Comparison of ENCODE assay signal across 8 mouse cellular contexts in genomic region chr19:42268337-42268736, GRCm38 (mm10). TPM values are rescaled to one million over a fixed set of nuclear protein-coding genes. Genes with fewer than 3 reads are reported as not detected.
A peak's percentile ranks its signal among the peaks of the same experiment; 100 is the strongest.
DNase-seq lines count a peak whose midpoint lies in the region; ATAC-seq and TF ChIP-seq lines count a peak whose summit lies in the region.

No protein-coding gene starts in this region.

- H3K27me3 ChIP-seq in E14TG2a.4 (ENCODE audit: insufficient read depth, low read length) = peaks cover 45% of the 10 kb centered on the region
- peaks cover 27% of the 10 kb centered on the region for H3K27me3 ChIP-seq in forebrain, embryonic 13.5 days
- H3K27me3 ChIP-seq in midbrain, embryonic 12.5 days = peaks cover 40% of the 10 kb centered on the region
- no peaks in the 10 kb centered on the region for H3K27me3 ChIP-seq in thymus, adult 2 months (ENCODE audit: control insufficient read depth, insufficient read depth, low read length)

- WGBS in forebrain, embryonic 13.5 days = 2% methylated on average over 19 of the region's 19 CpGs
- 2% methylated on average over 19 of the region's 19 CpGs for WGBS in midbrain, embryonic 12.5 days
- 8% methylated on average over 18 of the region's 19 CpGs for WGBS in thymus, adult 2 months

- TF ChIP-seq CTCF in E14TG2a.4 (conservative IDR thresholded peaks at IDR 0.05; ENCODE audit: low read length) = no peak
- TF ChIP-seq CTCF in thymus, adult 2 months (IDR thresholded peaks at IDR 0.05; ENCODE audit: borderline replicate concordance, control insufficient read depth, extremely low read depth, insufficient read depth, low read length, poor library complexity) = no peak

- peak; percentile 60 to 80 for DNase-seq in adrenal gland, adult (ENCODE audit: inconsistent age in 2 of 2, low spot score in 1 of 2)
- peak; percentile 55 for DNase-seq in kidney, adult 18-20 months
- no peak for DNase-seq in thymus, adult 2 months
- no peak for DNase-seq in left cerebral cortex, adult 9 months (ENCODE audit: low spot score in 2 of 2)
- DNase-seq in thymus, postnatal 36 days = no peak

- H3K4me2 ChIP-seq in forebrain, embryonic 13.5 days = peak overlapping the region; percentile 54
- H3K4me2 ChIP-seq in midbrain, embryonic 12.5 days (replicated peaks) = peak overlapping the region; percentile 55

- no peaks in the 10 kb centered on the region for H3K36me3 ChIP-seq in E14TG2a.4 (ENCODE audit: insufficient read depth, low read length)
- H3K36me3 ChIP-seq in forebrain, embryonic 13.5 days (ENCODE audit: poor library complexity, severe bottlenecking) = no peaks in the 10 kb centered on the region
- peaks cover 6% of the 10 kb centered on the region; the same call in 1 of the 2 replicates for H3K36me3 ChIP-seq in midbrain, embryonic 12.5 days
- H3K36me3 ChIP-seq in thymus, adult 2 months (ENCODE audit: control insufficient read depth, insufficient read depth, low read length) = no peaks in the 10 kb centered on the region

- H3K4me1 ChIP-seq in E14TG2a.4 (replicated peaks; ENCODE audit: low read depth, low read length) = peaks cover 40% of the 10 kb centered on the region
- peaks cover 10% of the 10 kb centered on the region; the same call in 1 of the 2 replicates for H3K4me1 ChIP-seq in forebrain, embryonic 13.5 days
- H3K4me1 ChIP-seq in midbrain, embryonic 12.5 days = peaks cover 6% of the 10 kb centered on the region
- H3K4me1 ChIP-seq in thymus, adult 2 months (replicated peaks; ENCODE audit: control insufficient read depth, insufficient read depth, low read length) = no peaks in the 10 kb centered on the region

- H3K4me3 ChIP-seq in E14TG2a.4 (replicated peaks; ENCODE audit: low read length) = peak overlapping the region; percentile 67
- H3K4me3 ChIP-seq in forebrain, embryonic 13.5 days = peak overlapping the region; percentile 19
- H3K4me3 ChIP-seq in midbrain, embryonic 12.5 days = peak overlapping the region; percentile 29
- no peak overlapping the region for H3K4me3 ChIP-seq in thymus, adult 2 months (ENCODE audit: control insufficient read depth, insufficient read depth, low read length)

- H3K9me3 ChIP-seq in E14TG2a.4 (ENCODE audit: low read length) = no peaks in the 10 kb centered on the region
- H3K9me3 ChIP-seq in forebrain, embryonic 13.5 days (replicated peaks) = no peaks in the 10 kb centered on the region
- H3K9me3 ChIP-seq in midbrain, embryonic 12.5 days = no peaks in the 10 kb centered on the region

- no peak for TF ChIP-seq POLR2A in thymus, adult 2 months (IDR thresholded peaks at IDR 0.05; ENCODE audit: control insufficient read depth, extremely low read depth, insufficient read depth, low read length, poor library complexity)

- H3K9ac ChIP-seq in forebrain, embryonic 13.5 days = peak overlapping the region; percentile 45
- H3K9ac ChIP-seq in midbrain, embryonic 12.5 days (replicated peaks) = peak overlapping the region; percentile 24; the same call in 1 of the 2 replicates

- H3K27ac ChIP-seq in forebrain, embryonic 13.5 days = no peak overlapping the region
- H3K27ac ChIP-seq in midbrain, embryonic 12.5 days (replicated peaks) = no peak overlapping the region
- H3K27ac ChIP-seq in thymus, adult 2 months (ENCODE audit: control insufficient read depth, insufficient read depth, low read length) = no peak overlapping the region

- ATAC-seq in forebrain, embryonic 13.5 days = peak; percentile 70; the same call in 1 of the 2 replicates
- no peak for ATAC-seq in midbrain, embryonic 12.5 days (ENCODE audit: low FRiP score, low read depth)

RNA-seq across cellular contexts. Expression of gene Golga7b, which starts 21.0 kb away (rescaled TPM):
- 12.9 and 14.9 TPM in 2 replicates for polyA plus RNA-seq in forebrain, embryonic 13.5 days (2015; fragmentation: Nextera tagmentation; extraction: Ambion mirVana)
- 7.7 and 8.8 TPM in 2 replicates for polyA plus RNA-seq in midbrain, embryonic 12.5 days (2016; fragmentation: Nextera tagmentation; extraction: Ambion mirVana)
- 0.84 and 1.2 TPM in 2 replicates for polyA plus RNA-seq in thymus, adult 2 months (2012; rRNA removed)

Comparison
In these comparisons a context has a peak if more than half of its experiments do, and no peak if none do; other contexts are left out.
1. DNase-seq: peak in adrenal gland, adult (2 of 2) and kidney, adult 18-20 months (single experiment); none in thymus, adult 2 months (single experiment), left cerebral cortex, adult 9 months (0 of 2) and thymus, postnatal 36 days (0 of 2).